Mouse (Mus musculus): Measurements from ENCODE around the gene Foxa3. TPM values are rescaled to one million over a fixed set of nuclear protein-coding genes. Genes with fewer than 3 reads are reported as not detected.

Gene Foxa3
- polyA plus RNA-seq, 1 experiment from 2014 or later = 26.6 TPM

Other genes starting within 250 kb of the Foxa3 start
- not detected in 2 replicates for gene Psg19, start 225.0 kb downstream of the Foxa3 start, polyA plus RNA-seq (2016; fragmentation: Nextera tagmentation; extraction: Ambion mirVana)
- gene Psg17, start 201.9 kb downstream of the Foxa3 start, polyA plus RNA-seq (2016; fragmentation: Nextera tagmentation; extraction: Ambion mirVana) = 0.06 TPM in 1 of 2 replicates, not detected in the other
- gene Mill2, start 183.6 kb downstream of the Foxa3 start, polyA plus RNA-seq (2016; fragmentation: Nextera tagmentation; extraction: Ambion mirVana) = 0.07 and 0.10 TPM in 2 replicates
- gene Pglyrp1, start 152.2 kb downstream of the Foxa3 start, polyA plus RNA-seq (2016; fragmentation: Nextera tagmentation; extraction: Ambion mirVana) = 8.9 and 10.0 TPM in 2 replicates
- gene Ccdc61, start 113.1 kb downstream of the Foxa3 start, polyA plus RNA-seq (2016; fragmentation: Nextera tagmentation; extraction: Ambion mirVana) = 16.8 and 18.3 TPM in 2 replicates
- gene Nova2, start 97.7 kb downstream of the Foxa3 start, polyA plus RNA-seq (2016; fragmentation: Nextera tagmentation; extraction: Ambion mirVana) = 0.13 and 0.16 TPM in 2 replicates
- gene Nanos2, start 36.1 kb downstream of the Foxa3 start, polyA plus RNA-seq (2016; fragmentation: Nextera tagmentation; extraction: Ambion mirVana) = not detected in 2 replicates
- 1.3 and 1.7 TPM in 2 replicates for gene Mypop, start 32.3 kb downstream of the Foxa3 start, polyA plus RNA-seq (2016; fragmentation: Nextera tagmentation; extraction: Ambion mirVana)
- 20.1 and 22.3 TPM in 2 replicates for gene Irf2bp1, start 19.5 kb downstream of the Foxa3 start, polyA plus RNA-seq (2016; fragmentation: Nextera tagmentation; extraction: Ambion mirVana)
- gene Sympk, start 839 bp upstream of the Foxa3 start, polyA plus RNA-seq (2016; fragmentation: Nextera tagmentation; extraction: Ambion mirVana) = 30.3 and 33.3 TPM in 2 replicates
- not detected in 2 replicates for gene Rsph6a, start 31.2 kb upstream of the Foxa3 start, polyA plus RNA-seq (2016; fragmentation: Nextera tagmentation; extraction: Ambion mirVana)
- 7.4 and 7.9 TPM in 2 replicates for gene Dmwd, start 52.7 kb upstream of the Foxa3 start, polyA plus RNA-seq (2016; fragmentation: Nextera tagmentation; extraction: Ambion mirVana)
- gene Dmpk, start 60.3 kb upstream of the Foxa3 start, polyA plus RNA-seq (2016; fragmentation: Nextera tagmentation; extraction: Ambion mirVana) = 8.5 and 9.8 TPM in 2 replicates
- 1.8 TPM in 2 replicates for gene Six5, start 71.1 kb upstream of the Foxa3 start, polyA plus RNA-seq (2016; fragmentation: Nextera tagmentation; extraction: Ambion mirVana)
- gene Gm4969, start 94.8 kb upstream of the Foxa3 start, polyA plus RNA-seq (2016; fragmentation: Nextera tagmentation; extraction: Ambion mirVana) = 0.55 and 0.66 TPM in 2 replicates
- 8.1 and 10.1 TPM in 2 replicates for gene Fbxo46, start 96.3 kb upstream of the Foxa3 start, polyA plus RNA-seq (2016; fragmentation: Nextera tagmentation; extraction: Ambion mirVana)
- gene Qpctl, start 125.8 kb upstream of the Foxa3 start, polyA plus RNA-seq (2016; fragmentation: Nextera tagmentation; extraction: Ambion mirVana) = 4.9 and 5.5 TPM in 2 replicates
- 97.8 and 98.3 TPM in 2 replicates for gene Snrpd2, start 126.2 kb upstream of the Foxa3 start, polyA plus RNA-seq (2016; fragmentation: Nextera tagmentation; extraction: Ambion mirVana)
- 0.18 and 0.41 TPM in 2 replicates for gene Gipr, start 142.6 kb upstream of the Foxa3 start, polyA plus RNA-seq (2016; fragmentation: Nextera tagmentation; extraction: Ambion mirVana)
- gene Eml2, start 152.9 kb upstream of the Foxa3 start, polyA plus RNA-seq (2016; fragmentation: Nextera tagmentation; extraction: Ambion mirVana) = 4.1 and 5.1 TPM in 2 replicates
- 0.51 and 0.62 TPM in 2 replicates for gene Gpr4, start 189.0 kb upstream of the Foxa3 start, polyA plus RNA-seq (2016; fragmentation: Nextera tagmentation; extraction: Ambion mirVana)
- gene Opa3, start 204.8 kb upstream of the Foxa3 start, polyA plus RNA-seq (2016; fragmentation: Nextera tagmentation; extraction: Ambion mirVana) = 22.1 and 23.3 TPM in 2 replicates
- 61.1 and 61.5 TPM in 2 replicates for gene Vasp, start 248.3 kb upstream of the Foxa3 start, polyA plus RNA-seq (2016; fragmentation: Nextera tagmentation; extraction: Ambion mirVana)